Mouse (Mus musculus): ENCODE measurements around the gene Hbp1. TPM values are rescaled to one million over a fixed set of nuclear protein-coding genes. Genes with fewer than 3 reads are reported as not detected.

Hbp1 gene
- total RNA-seq, 1 experiment from 2014 or later = 93.9 TPM

DNA sequence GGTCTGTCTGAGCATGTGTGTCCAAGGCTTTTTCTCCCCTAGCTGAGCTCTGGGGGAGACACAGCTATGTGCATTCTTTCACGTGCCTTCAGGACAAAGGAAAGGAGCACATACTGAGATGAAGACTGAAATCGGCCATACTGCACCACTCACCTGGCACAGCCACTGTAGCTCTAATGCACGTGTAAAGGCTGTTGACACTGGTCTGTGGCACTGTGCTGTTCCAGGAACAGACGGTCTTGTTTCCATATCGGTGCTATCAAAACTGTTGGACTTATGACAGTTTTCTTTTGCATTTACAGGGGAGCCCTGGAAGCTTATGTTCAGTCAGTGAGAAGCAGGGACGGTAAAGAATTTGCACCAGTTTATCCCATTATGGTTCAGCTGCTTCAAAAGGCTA is 25.0 kb downstream of the Hbp1 start:
- no peak for ATAC-seq (replicated peaks in 1 of 2; ENCODE audit: insufficient read depth in 1 of 2, low FRiP score in 2 of 2, low TSS enrichment in 1 of 2, low read depth in 1 of 2, poor library complexity in 2 of 2, severe bottlenecking in 2 of 2)

GRCm38 (mm10) chr12:31924135-31924534 is 26.2 kb downstream of the Hbp1 start:
- no peak for ATAC-seq (replicated peaks in 1 of 2; ENCODE audit: insufficient read depth in 1 of 2, low FRiP score in 2 of 2, low TSS enrichment in 1 of 2, low read depth in 1 of 2, poor library complexity in 2 of 2, severe bottlenecking in 2 of 2)

- no peak for ATAC-seq (replicated peaks in 1 of 2; ENCODE audit: insufficient read depth in 1 of 2, low FRiP score in 2 of 2, low TSS enrichment in 1 of 2, low read depth in 1 of 2, poor library complexity in 2 of 2, severe bottlenecking in 2 of 2)
Measured at GRCm38 (mm10) chr12:31920464-31921405, 29.6 kb downstream of the Hbp1 start.

DNA sequence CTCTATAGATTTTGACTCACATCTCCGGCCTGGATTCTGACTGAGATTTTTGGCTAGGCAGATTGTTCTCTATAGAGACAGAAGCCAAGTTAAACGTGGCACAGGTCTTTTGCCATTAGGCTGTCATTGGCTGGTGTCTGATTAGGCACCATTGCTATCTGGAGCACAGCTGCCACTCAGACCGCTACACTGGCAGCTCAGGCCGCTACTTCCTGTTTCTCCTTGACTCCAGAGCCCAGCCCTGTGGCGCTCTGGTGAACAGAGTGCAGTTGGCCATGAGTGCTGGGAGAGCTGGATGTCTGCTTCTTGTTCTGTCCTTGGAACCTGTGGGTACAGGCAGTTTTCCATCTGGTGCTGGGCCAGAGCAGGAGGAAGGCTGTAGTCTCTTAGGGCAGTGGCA is 33.1 kb downstream of the Hbp1 start:
- ATAC-seq (replicated peaks in 1 of 2; ENCODE audit: insufficient read depth in 1 of 2, low FRiP score in 2 of 2, low TSS enrichment in 1 of 2, low read depth in 1 of 2, poor library complexity in 2 of 2, severe bottlenecking in 2 of 2) = peak; percentile 91 to 92

DNA sequence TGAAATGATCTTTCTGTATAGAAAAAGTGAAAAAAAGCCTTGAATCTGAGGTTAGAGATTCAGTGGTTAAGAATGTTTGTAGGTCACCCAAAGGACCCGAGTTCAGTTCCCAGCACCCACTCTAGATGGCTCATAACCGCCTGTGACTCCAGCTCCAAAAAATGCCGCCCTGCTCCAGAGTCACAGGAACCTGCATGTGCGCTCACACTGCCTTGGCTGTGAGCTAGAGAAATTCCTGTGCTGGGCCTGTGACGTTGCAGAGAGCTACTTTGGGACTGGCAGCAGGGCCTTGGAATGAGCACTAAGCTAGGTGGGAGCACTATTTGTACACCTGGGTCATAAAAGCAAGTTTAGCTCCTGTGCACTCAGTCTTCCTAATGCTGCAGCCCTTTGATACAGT is 33.6 kb downstream of the Hbp1 start:
- no peak for ATAC-seq (replicated peaks in 1 of 2; ENCODE audit: insufficient read depth in 1 of 2, low FRiP score in 2 of 2, low TSS enrichment in 1 of 2, low read depth in 1 of 2, poor library complexity in 2 of 2, severe bottlenecking in 2 of 2)

DNA sequence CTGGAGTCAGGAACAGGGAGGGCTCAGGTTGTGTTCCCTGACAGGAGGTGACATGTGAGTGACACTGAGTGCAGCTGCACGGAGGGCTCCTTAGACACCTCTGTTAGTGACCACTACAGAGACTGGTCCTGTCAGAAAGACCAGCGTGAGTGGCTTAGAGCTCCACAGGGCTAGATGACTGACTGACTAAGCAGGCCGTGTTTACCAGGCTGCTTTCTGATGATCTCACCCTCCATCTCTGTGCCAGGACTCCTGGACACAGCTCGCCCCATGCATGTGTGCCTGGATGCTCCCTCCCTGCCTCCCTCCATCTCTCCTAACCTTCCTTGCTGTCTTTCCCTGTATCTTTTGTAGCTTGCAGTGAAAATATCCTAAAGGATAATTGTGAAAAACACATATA is 36.7 kb downstream of the Hbp1 start:
- ATAC-seq (replicated peaks in 1 of 2; ENCODE audit: insufficient read depth in 1 of 2, low FRiP score in 2 of 2, low TSS enrichment in 1 of 2, low read depth in 1 of 2, poor library complexity in 2 of 2, severe bottlenecking in 2 of 2) = no peak

DNA sequence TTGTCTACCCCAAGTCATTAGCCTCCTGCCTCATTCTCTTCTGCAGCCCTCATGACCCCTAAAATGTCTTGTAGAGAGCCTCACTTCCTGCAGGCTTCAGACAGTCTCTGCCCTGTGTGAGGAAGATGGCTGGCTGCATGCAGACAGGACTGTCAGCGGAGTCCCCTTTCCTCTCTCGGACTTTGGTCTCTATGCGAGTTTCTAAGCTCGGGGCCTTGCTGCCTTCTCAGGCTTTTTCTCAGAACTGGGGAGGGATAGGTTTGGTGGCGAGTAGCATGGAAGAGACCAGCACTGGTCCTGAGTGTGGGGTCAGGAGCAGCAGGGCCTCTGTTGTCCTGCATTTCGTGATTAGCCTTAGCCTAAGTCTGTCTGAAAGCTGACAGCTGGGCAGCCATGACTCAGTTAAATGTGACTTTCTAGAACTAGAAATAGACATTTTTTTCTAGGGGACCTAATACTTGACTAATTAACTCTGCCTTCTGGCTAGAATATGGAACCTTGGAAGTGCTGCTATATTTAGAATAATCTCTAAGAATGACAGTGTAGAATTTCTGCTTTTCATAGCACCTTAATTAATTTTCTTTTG is 37.3 kb downstream of the Hbp1 start:
- ATAC-seq (replicated peaks in 1 of 2; ENCODE audit: insufficient read depth in 1 of 2, low FRiP score in 2 of 2, low TSS enrichment in 1 of 2, low read depth in 1 of 2, poor library complexity in 2 of 2, severe bottlenecking in 2 of 2) = no peak

GRCm38 (mm10) chr12:31907436-31907835 is 42.9 kb downstream of the Hbp1 start:
- peak in 1 of 2 experiments; percentile 22; a peak in 1 of 4 replicates for ATAC-seq (replicated peaks in 1 of 2; ENCODE audit: insufficient read depth in 1 of 2, low FRiP score in 2 of 2, low TSS enrichment in 1 of 2, low read depth in 1 of 2, poor library complexity in 2 of 2, severe bottlenecking in 2 of 2)

- no peak for ATAC-seq (replicated peaks in 1 of 2; ENCODE audit: insufficient read depth in 1 of 2, low FRiP score in 2 of 2, low TSS enrichment in 1 of 2, low read depth in 1 of 2, poor library complexity in 2 of 2, severe bottlenecking in 2 of 2)
Measured at GRCm38 (mm10) chr12:31905696-31906551, 44.4 kb downstream of the Hbp1 start.

DNA sequence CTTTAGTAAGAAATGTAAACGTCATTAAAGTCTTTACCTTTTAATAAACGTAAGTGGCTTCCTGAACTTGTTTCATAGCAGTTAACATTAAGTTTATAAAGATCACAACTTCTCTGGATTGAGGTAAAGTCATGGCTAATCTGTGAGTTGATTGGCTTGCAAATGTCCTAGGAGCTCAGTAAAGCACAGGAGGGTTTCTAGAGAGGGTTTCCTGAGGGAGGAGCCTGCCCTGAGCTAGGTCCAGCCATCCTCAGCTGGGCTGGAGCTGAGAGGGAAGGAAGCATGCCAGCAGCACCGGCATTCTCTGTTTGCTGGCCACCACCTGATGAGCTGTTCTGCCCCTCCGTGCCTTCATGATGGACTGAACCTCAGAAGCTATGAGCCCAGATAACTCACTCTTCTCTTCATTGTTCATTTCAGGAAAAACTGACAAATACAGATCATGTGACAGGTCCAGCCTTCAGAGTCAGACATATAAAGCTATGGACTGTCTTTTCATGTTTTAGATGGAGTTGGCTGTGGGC is 49.9 kb downstream of the Hbp1 start:
- ATAC-seq (replicated peaks in 1 of 2; ENCODE audit: insufficient read depth in 1 of 2, low FRiP score in 2 of 2, low TSS enrichment in 1 of 2, low read depth in 1 of 2, poor library complexity in 2 of 2, severe bottlenecking in 2 of 2) = no peak

DNA sequence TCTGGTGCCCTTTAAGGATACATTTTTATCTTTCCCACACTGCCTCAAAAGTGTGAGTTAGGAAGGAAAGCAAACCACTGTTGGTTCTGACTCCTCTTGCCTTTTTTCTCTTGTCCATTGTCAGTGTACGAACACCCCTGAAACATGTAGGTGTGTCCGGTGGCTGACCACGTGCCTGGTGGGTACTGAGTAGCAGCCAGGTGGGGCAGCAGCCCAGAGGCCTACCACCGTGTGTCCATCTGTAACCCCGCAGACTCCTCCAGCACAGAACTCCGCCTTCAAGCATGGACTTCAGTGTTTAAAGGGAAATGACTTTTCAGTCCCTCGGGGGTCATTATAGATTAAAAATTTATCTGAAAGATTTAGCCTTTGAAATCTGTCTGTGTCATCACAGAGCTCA is 52.9 kb downstream of the Hbp1 start:
- ATAC-seq (replicated peaks in 1 of 2; ENCODE audit: insufficient read depth in 1 of 2, low FRiP score in 2 of 2, low TSS enrichment in 1 of 2, low read depth in 1 of 2, poor library complexity in 2 of 2, severe bottlenecking in 2 of 2) = no peak

GRCm38 (mm10) chr12:31896986-31897385 is 53.3 kb downstream of the Hbp1 start:
- no peak for ATAC-seq (replicated peaks in 1 of 2; ENCODE audit: insufficient read depth in 1 of 2, low FRiP score in 2 of 2, low TSS enrichment in 1 of 2, low read depth in 1 of 2, poor library complexity in 2 of 2, severe bottlenecking in 2 of 2)

- no peak for ATAC-seq (replicated peaks in 1 of 2; ENCODE audit: insufficient read depth in 1 of 2, low FRiP score in 2 of 2, low TSS enrichment in 1 of 2, low read depth in 1 of 2, poor library complexity in 2 of 2, severe bottlenecking in 2 of 2)
Measured at GRCm38 (mm10) chr12:31896295-31896694, 54.0 kb downstream of the Hbp1 start.

- ATAC-seq (replicated peaks in 1 of 2; ENCODE audit: insufficient read depth in 1 of 2, low FRiP score in 2 of 2, low TSS enrichment in 1 of 2, low read depth in 1 of 2, poor library complexity in 2 of 2, severe bottlenecking in 2 of 2) = no peak
Measured at GRCm38 (mm10) chr12:31895888-31896287, 54.4 kb downstream of the Hbp1 start.

DNA sequence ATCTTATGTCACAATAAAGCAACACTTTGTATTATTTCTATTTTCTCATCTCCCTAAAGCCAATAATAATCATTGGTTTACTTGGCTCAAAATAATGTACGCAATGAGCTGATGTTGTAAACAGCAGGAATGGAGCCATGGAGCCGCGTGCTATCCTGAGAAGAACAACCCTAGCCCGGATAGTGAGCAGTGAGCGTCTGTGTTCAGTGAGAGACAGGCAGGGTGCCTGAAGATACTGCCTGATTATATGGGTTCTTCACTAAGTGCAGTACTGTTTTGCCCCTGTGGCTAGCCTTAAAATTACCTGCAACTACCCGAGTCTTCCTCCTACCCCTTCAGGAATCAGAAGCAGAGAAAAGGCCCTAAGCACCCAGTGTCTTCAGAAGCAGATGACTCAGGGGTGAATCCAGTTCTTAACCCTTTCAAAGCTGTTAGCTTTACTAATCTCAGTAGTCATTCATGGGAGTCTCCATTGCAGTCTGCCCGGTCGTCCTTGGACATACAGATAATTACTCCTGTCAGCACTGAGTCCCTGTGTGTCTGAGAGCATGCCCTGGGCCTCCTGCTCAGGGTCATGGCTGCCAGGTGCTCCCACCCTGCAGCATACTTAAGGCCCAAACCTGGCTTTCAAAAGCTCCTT is 55.1 kb downstream of the Hbp1 start:
- ATAC-seq (replicated peaks in 1 of 2; ENCODE audit: insufficient read depth in 1 of 2, low FRiP score in 2 of 2, low TSS enrichment in 1 of 2, low read depth in 1 of 2, poor library complexity in 2 of 2, severe bottlenecking in 2 of 2) = no peak

DNA sequence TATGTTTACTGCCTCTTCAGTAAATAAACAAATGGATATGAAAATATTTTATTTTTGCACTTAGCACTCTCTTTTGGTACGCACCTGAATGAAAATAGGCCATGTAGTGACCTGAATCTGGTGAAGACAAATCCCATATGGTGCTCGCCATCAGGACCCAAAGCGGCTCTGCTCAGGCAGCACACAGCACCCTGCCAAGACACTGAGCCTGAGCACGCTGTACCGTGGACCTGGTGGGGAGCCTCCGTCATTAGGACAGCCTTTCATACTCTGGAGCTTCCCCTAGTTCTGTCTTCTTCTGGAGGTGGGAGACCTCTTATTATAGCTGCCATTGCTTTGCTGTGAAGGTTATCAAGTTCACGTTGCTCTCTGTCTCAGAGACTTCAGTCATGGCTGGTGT is 57.6 kb downstream of the Hbp1 start:
- no peak for ATAC-seq (replicated peaks in 1 of 2; ENCODE audit: insufficient read depth in 1 of 2, low FRiP score in 2 of 2, low TSS enrichment in 1 of 2, low read depth in 1 of 2, poor library complexity in 2 of 2, severe bottlenecking in 2 of 2)

DNA sequence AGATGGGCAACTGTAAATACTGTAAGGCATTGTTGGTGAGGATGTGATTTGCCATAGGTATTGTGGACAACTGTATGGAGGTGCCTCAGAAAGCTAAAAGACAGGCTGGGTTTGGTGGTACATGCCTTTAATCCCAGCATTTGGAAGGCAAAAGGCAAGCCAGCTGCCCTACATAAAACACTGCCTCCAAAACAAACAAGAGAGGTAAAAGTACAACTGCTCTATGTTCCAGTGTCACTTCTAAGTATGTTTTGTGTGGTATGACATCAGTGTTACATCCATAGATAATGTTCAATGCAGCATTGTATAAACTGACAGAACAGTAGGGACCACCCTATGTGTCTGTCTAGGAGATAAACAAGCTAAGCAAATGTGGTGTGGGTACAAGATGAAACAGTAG is 58.3 kb downstream of the Hbp1 start:
- no peak for ATAC-seq (replicated peaks in 1 of 2; ENCODE audit: insufficient read depth in 1 of 2, low FRiP score in 2 of 2, low TSS enrichment in 1 of 2, low read depth in 1 of 2, poor library complexity in 2 of 2, severe bottlenecking in 2 of 2)

Data from hematopoietic stem cell, adult 5-6 weeks (primary cell).